Mouse (Mus musculus): Measurements from ENCODE around the gene Srarp. TPM values are rescaled to one million over a fixed set of nuclear protein-coding genes. Genes with fewer than 3 reads are reported as not detected.

Gene Srarp
- polyA plus RNA-seq, 1 experiment from 2014 or later, result not detected

- Histone ChIP-seq H3K9me3 (replicated peaks; ENCODE audit: control insufficient read depth, low read length) (no peaks in the 10 kb centered on the region; the same call in 1 of the 2 replicates), H3K4me2 (ENCODE audit: low read depth, low read length) (no peak overlapping the region), H3K4me1 (ENCODE audit: control insufficient read depth, low read depth, low read length) (no peaks in the 10 kb centered on the region), H3K36me3 (ENCODE audit: control insufficient read depth, insufficient read depth) (peaks cover 80% of the 10 kb centered on the region), H3K27ac (ENCODE audit: low read length) (no peak overlapping the region), H3K4me3 (ENCODE audit: low read depth, low read length) (no peak overlapping the region), H3K27me3 (ENCODE audit: control insufficient read depth, insufficient read depth, low read depth, low read length) (no peaks in the 10 kb centered on the region), H3K9ac (ENCODE audit: low read depth, low read length) (no peak overlapping the region)
- no peak for ATAC-seq (ENCODE audit: low read depth)
- WGBS (ENCODE audit: insufficient replicate concordance), result 86% methylated on average over 9 of the region's 9 CpGs
These were observed 33.4 kb upstream of the Srarp start for GRCm38 (mm10) chr4:141469343-141469742.

GRCm38 (mm10) chr4:141468576-141468975 lies 32.7 kb upstream of the Srarp start:
- WGBS (ENCODE audit: insufficient replicate concordance), result 67% methylated on average over 10 of the region's 10 CpGs
- H3K27me3 ChIP-seq (ENCODE audit: control insufficient read depth, insufficient read depth, low read depth, low read length), result no peaks in the 10 kb centered on the region
- H3K4me1 ChIP-seq (ENCODE audit: control insufficient read depth, low read depth, low read length), result no peaks in the 10 kb centered on the region
- no peak overlapping the region for H3K27ac ChIP-seq (ENCODE audit: low read length)
- H3K4me3 ChIP-seq (ENCODE audit: low read depth, low read length), result no peak overlapping the region
- H3K9me3 ChIP-seq (replicated peaks; ENCODE audit: control insufficient read depth, low read length), result no peaks in the 10 kb centered on the region; the same call in 1 of the 2 replicates
- no peak for ATAC-seq (ENCODE audit: low read depth)
- H3K9ac ChIP-seq (ENCODE audit: low read depth, low read length), result no peak overlapping the region
- peaks cover 76% of the 10 kb centered on the region for H3K36me3 ChIP-seq (ENCODE audit: control insufficient read depth, insufficient read depth)
- no peak overlapping the region for H3K4me2 ChIP-seq (ENCODE audit: low read depth, low read length)

GRCm38 (mm10) chr4:141467581-141467927 lies 31.6 kb upstream of the Srarp start:
- no peak overlapping the region for H3K4me2 ChIP-seq (ENCODE audit: low read depth, low read length)
- H3K27me3 ChIP-seq (ENCODE audit: control insufficient read depth, insufficient read depth, low read depth, low read length), result no peaks in the 10 kb centered on the region
- H3K9ac ChIP-seq (ENCODE audit: low read depth, low read length), result no peak overlapping the region
- no peaks in the 10 kb centered on the region; the same call in 1 of the 2 replicates for H3K9me3 ChIP-seq (replicated peaks; ENCODE audit: control insufficient read depth, low read length)
- 79% methylated on average over 6 of the region's 6 CpGs for WGBS (ENCODE audit: insufficient replicate concordance)
- ATAC-seq (ENCODE audit: low read depth), result no peak
- H3K4me1 ChIP-seq (ENCODE audit: control insufficient read depth, low read depth, low read length), result no peaks in the 10 kb centered on the region
- no peak overlapping the region for H3K4me3 ChIP-seq (ENCODE audit: low read depth, low read length)
- H3K36me3 ChIP-seq (ENCODE audit: control insufficient read depth, insufficient read depth), result peaks cover 66% of the 10 kb centered on the region
- no peak overlapping the region for H3K27ac ChIP-seq (ENCODE audit: low read length)

GRCm38 (mm10) chr4:141466844-141467580 lies 31.1 kb upstream of the Srarp start:
- peaks cover 60% of the 10 kb centered on the region for H3K36me3 ChIP-seq (ENCODE audit: control insufficient read depth, insufficient read depth)

GRCm38 (mm10) chr4:141466289-141466795 lies 30.4 kb upstream of the Srarp start:
- H3K27me3 ChIP-seq (ENCODE audit: control insufficient read depth, insufficient read depth, low read depth, low read length), result no peaks in the 10 kb centered on the region
- H3K36me3 ChIP-seq (ENCODE audit: control insufficient read depth, insufficient read depth), result peaks cover 53% of the 10 kb centered on the region
- WGBS (ENCODE audit: insufficient replicate concordance), result 79% methylated on average over 16 of the region's 16 CpGs
- no peaks in the 10 kb centered on the region for H3K4me1 ChIP-seq (ENCODE audit: control insufficient read depth, low read depth, low read length)
- ATAC-seq (ENCODE audit: low read depth), result no peak
- no peaks in the 10 kb centered on the region; the same call in 1 of the 2 replicates for H3K9me3 ChIP-seq (replicated peaks; ENCODE audit: control insufficient read depth, low read length)
- no peak overlapping the region for H3K4me2 ChIP-seq (ENCODE audit: low read depth, low read length)
- H3K4me3 ChIP-seq (ENCODE audit: low read depth, low read length), result no peak overlapping the region
- no peak overlapping the region for H3K9ac ChIP-seq (ENCODE audit: low read depth, low read length)
- no peak overlapping the region for H3K27ac ChIP-seq (ENCODE audit: low read length)

More at GRCm38 (mm10) chr4:141466844-141467580, 31.1 kb upstream of the Srarp start:
- Histone ChIP-seq H3K9ac (ENCODE audit: low read depth, low read length) (no peak overlapping the region), H3K9me3 (replicated peaks; ENCODE audit: control insufficient read depth, low read length) (no peaks in the 10 kb centered on the region; the same call in 1 of the 2 replicates), H3K27me3 (ENCODE audit: control insufficient read depth, insufficient read depth, low read depth, low read length) (no peaks in the 10 kb centered on the region), H3K4me1 (ENCODE audit: control insufficient read depth, low read depth, low read length) (no peaks in the 10 kb centered on the region), H3K4me3 (ENCODE audit: low read depth, low read length) (no peak overlapping the region), H3K27ac (ENCODE audit: low read length) (no peak overlapping the region), H3K4me2 (ENCODE audit: low read depth, low read length) (no peak overlapping the region)
- 84% methylated on average over 15 of the region's 15 CpGs for WGBS (ENCODE audit: insufficient replicate concordance)
- no peak for ATAC-seq (ENCODE audit: low read depth)

GRCm38 (mm10) chr4:141465512-141466288 lies 29.8 kb upstream of the Srarp start:
- 90% methylated on average over 34 of the region's 34 CpGs for WGBS (ENCODE audit: insufficient replicate concordance)
- ATAC-seq (ENCODE audit: low read depth), result no peak

GRCm38 (mm10) chr4:141464722-141465121 lies 28.8 kb upstream of the Srarp start:
- no peak for ATAC-seq (ENCODE audit: low read depth)
- Histone ChIP-seq H3K4me1 (ENCODE audit: control insufficient read depth, low read depth, low read length) (no peaks in the 10 kb centered on the region; the same call in 1 of the 2 replicates), H3K36me3 (ENCODE audit: control insufficient read depth, insufficient read depth) (peaks cover 48% of the 10 kb centered on the region), H3K9ac (ENCODE audit: low read depth, low read length) (no peak overlapping the region), H3K27ac (ENCODE audit: low read length) (no peak overlapping the region), H3K4me3 (ENCODE audit: low read depth, low read length) (no peak overlapping the region), H3K4me2 (ENCODE audit: low read depth, low read length) (no peak overlapping the region), H3K9me3 (replicated peaks; ENCODE audit: control insufficient read depth, low read length) (no peaks in the 10 kb centered on the region), H3K27me3 (ENCODE audit: control insufficient read depth, insufficient read depth, low read depth, low read length) (no peaks in the 10 kb centered on the region)
- 80% methylated on average over 16 of the region's 16 CpGs for WGBS (ENCODE audit: insufficient replicate concordance)

More at GRCm38 (mm10) chr4:141465512-141466288, 29.8 kb upstream of the Srarp start:
- Histone ChIP-seq H3K9ac (ENCODE audit: low read depth, low read length) (no peak overlapping the region), H3K4me3 (ENCODE audit: low read depth, low read length) (no peak overlapping the region), H3K9me3 (replicated peaks; ENCODE audit: control insufficient read depth, low read length) (no peaks in the 10 kb centered on the region), H3K4me1 (ENCODE audit: control insufficient read depth, low read depth, low read length) (no peaks in the 10 kb centered on the region; the same call in 1 of the 2 replicates), H3K4me2 (ENCODE audit: low read depth, low read length) (no peak overlapping the region), H3K27ac (ENCODE audit: low read length) (no peak overlapping the region), H3K27me3 (ENCODE audit: control insufficient read depth, insufficient read depth, low read depth, low read length) (no peaks in the 10 kb centered on the region), H3K36me3 (ENCODE audit: control insufficient read depth, insufficient read depth) (peaks cover 50% of the 10 kb centered on the region)

- WGBS (ENCODE audit: insufficient replicate concordance), result 76% methylated on average over 14 of the region's 14 CpGs
- Histone ChIP-seq H3K9me3 (replicated peaks; ENCODE audit: control insufficient read depth, low read length) (no peaks in the 10 kb centered on the region), H3K9ac (ENCODE audit: low read depth, low read length) (no peak overlapping the region), H3K36me3 (ENCODE audit: control insufficient read depth, insufficient read depth) (peaks cover 36% of the 10 kb centered on the region), H3K27ac (ENCODE audit: low read length) (no peak overlapping the region), H3K4me1 (ENCODE audit: control insufficient read depth, low read depth, low read length) (no peaks in the 10 kb centered on the region; the same call in 1 of the 2 replicates), H3K4me3 (ENCODE audit: low read depth, low read length) (no peak overlapping the region), H3K4me2 (ENCODE audit: low read depth, low read length) (no peak overlapping the region), H3K27me3 (ENCODE audit: control insufficient read depth, insufficient read depth, low read depth, low read length) (no peaks in the 10 kb centered on the region)
- no peak for ATAC-seq (ENCODE audit: low read depth)
These were observed 27.6 kb upstream of the Srarp start for GRCm38 (mm10) chr4:141463472-141463871.

Data from liver, embryonic 16.5 days (tissue).